Mouse (Mus musculus) megakaryocyte, embryonic 14.5 days (primary cell): Measurements from ENCODE around the gene Smad9.
"Not testable (repeated sequence)": the region's sequence is repeated elsewhere in the genome, so short reads cannot be mapped to it uniquely, and the experiment has no call there.

Source experiments
- FLI1 ChIP-seq: IDR thresholded peaks from 2 replicates; pipeline ENCODE4 v1.6.1; 2012; ENCODE audit warnings: low read length, inconsistent platforms, mixed read lengths
- GATA1 ChIP-seq: IDR thresholded peaks from 3 replicates; pipeline ENCODE4 v1.6.1; 2012; ENCODE audit warnings: mixed read lengths, low read length, inconsistent platforms, borderline replicate concordance

- TF ChIP-seq GATA1, FLI1: not testable (repeated sequence)
Measured at GRCm38 (mm10) chr3:54765521-54765920, 10.1 kb downstream of the Smad9 start.
